Mouse (Mus musculus) midbrain, embryonic 10.5 days (tissue): ENCODE data around the gene Cldn20. TPM values are rescaled to one million over a fixed set of nuclear protein-coding genes. Genes with fewer than 3 reads are reported as not detected.

ENCODE experiments used
- DNase-seq: peaks from one replicate; pipeline ENCODE4 v3.0.0-alpha.2; 2017; ENCODE audit warnings: low spot score
- H3K27ac ChIP-seq: fragments of 300-500 bp; sonication (generic); replicated peaks from 2 replicates; pipeline ENCODE4 v1.5.1; 2016; ENCODE audit warnings: mild to moderate bottlenecking
- H3K27me3 ChIP-seq: fragments of 300-500 bp; sonication (generic); 2 replicates; pipeline ENCODE4 v1.6.1; 2016; ENCODE audit warnings: low read depth, mild to moderate bottlenecking; ENCODE audit not compliant: poor library complexity, severe bottlenecking
- H3K36me3 ChIP-seq: fragments of 300-500 bp; sonication (generic); 2 replicates; pipeline ENCODE4 v1.6.1; 2016; ENCODE audit warnings: mild to moderate bottlenecking, moderate library complexity
- H3K4me1 ChIP-seq: fragments of 300-500 bp; sonication (generic); 2 replicates; pipeline ENCODE4 v1.6.1; 2016
- H3K4me3 ChIP-seq: fragments of 300-500 bp; sonication (generic); 2 replicates; pipeline ENCODE4 v1.5.1; 2016; ENCODE audit warnings: mild to moderate bottlenecking, moderate library complexity
- H3K9me3 ChIP-seq: fragments of 300-500 bp; sonication (generic); replicated peaks from 2 replicates; pipeline ENCODE4 v1.6.1; 2016; ENCODE audit warnings: mild to moderate bottlenecking
- WGBS: fragments of 180-500 bp; shearing (Covaris S2); methylation state at CpG from one replicate; pipeline ENCODE4 v1.1.7; 2016; 5-methylcytosine and 5-hydroxymethylcytosine counted together
- polyA plus RNA-seq: library from polyadenylated mRNA; unstranded; fragments of >200 nt; fragmentation: Nextera tagmentation; extraction: Ambion mirVana; gene quantifications from 2 replicates; pipeline ENCODE4 v1.2.1, GENCODE M21; 2016

Cldn20 gene
- 0.21 TPM in 1 of 2 replicates, not detected in the other for polyA plus RNA-seq

DNA sequence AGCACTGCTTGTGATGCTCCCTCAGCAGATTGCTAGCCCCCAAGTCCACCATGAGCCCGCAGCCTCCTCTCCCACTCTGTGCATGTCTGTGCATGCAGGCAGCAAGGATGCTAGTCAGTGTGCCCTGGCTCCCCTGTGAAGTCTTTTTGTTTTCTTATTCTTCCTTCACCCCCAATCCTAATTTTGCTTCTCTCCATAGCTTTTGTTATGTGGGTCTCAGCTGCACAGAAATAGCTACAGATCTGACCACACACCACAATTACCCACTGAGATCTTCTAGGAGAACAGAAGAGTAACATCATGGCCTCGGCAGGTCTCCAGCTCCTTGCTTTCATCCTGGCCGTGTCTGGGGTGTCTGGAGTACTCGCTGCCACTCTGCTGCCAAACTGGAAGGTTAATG, at the start of gene Cldn20:
Gene Cldn20 (plus strand): TSS at position 301 of the 400 bp plus-strand sequence.
- 86% methylated on average over 4 of the region's 4 CpGs for WGBS
- peaks cover 13% of the 10 kb centered on the region; the same call in 1 of the 2 replicates for H3K36me3 ChIP-seq
- H3K9me3 ChIP-seq: no peaks in the 10 kb centered on the region
- H3K4me1 ChIP-seq: no peaks in the 10 kb centered on the region
- H3K27me3 ChIP-seq: no peaks in the 10 kb centered on the region
- H3K27ac ChIP-seq: no peak within 1 kb of the TSS
- H3K4me3 ChIP-seq: no peak within 1 kb of the TSS
- no peak for DNase-seq

DNA sequence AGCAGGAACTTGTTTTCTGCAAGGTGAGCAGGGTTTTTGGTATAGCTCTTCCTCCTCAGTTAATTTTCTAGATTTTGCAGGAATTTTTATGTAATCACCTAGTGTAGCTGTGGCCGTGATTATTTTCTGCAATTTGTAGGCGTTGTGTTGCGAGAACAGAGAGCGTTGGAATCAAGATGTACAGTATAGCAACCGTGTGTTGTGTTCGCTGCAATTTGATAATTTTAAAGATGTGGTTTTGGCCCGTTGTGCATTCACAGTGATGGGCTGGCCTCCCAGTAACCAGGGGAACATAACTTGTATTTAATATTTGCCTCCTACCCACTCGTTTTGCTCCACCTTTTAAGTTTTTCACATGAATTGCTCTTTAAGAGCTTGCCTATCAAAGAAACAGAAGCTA, 49.3 kb upstream of the Cldn20 start:
- Histone ChIP-seq H3K36me3 (no peaks in the 10 kb centered on the region), H3K27ac (no peak overlapping the region), H3K9me3 (no peaks in the 10 kb centered on the region), H3K4me1 (no peaks in the 10 kb centered on the region), H3K4me3 (no peak overlapping the region), H3K27me3 (no peaks in the 10 kb centered on the region)
- no peak for DNase-seq
- WGBS: 91% methylated on average over 8 of the region's 8 CpGs

DNA sequence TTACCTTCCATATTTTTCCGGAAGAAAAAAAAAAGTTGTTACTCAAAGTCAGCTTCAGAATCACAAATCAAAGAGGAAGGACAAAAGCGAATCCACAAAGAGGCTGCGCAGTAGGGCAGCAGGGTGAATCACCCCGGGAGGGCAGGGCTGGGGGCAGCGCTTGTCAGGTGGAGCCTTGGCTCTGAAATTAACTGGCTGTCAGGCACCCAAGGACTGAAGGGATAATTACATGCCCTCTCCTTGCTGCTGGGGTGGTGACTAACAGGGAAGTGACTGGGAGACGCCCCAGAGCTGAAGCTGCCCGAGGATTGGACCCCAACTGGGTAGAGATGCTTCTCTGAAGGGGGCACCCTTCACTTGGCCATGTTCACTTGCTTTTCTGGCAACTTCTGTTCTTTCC, 46.5 kb upstream of the Cldn20 start:
- 68% methylated on average over 7 of the region's 7 CpGs for WGBS
- DNase-seq: no peak
- H3K4me3 ChIP-seq: no peak overlapping the region
- H3K36me3 ChIP-seq: no peaks in the 10 kb centered on the region
- no peak overlapping the region for H3K27ac ChIP-seq
- H3K9me3 ChIP-seq: no peaks in the 10 kb centered on the region
- H3K4me1 ChIP-seq: no peaks in the 10 kb centered on the region
- H3K27me3 ChIP-seq: no peaks in the 10 kb centered on the region

DNA sequence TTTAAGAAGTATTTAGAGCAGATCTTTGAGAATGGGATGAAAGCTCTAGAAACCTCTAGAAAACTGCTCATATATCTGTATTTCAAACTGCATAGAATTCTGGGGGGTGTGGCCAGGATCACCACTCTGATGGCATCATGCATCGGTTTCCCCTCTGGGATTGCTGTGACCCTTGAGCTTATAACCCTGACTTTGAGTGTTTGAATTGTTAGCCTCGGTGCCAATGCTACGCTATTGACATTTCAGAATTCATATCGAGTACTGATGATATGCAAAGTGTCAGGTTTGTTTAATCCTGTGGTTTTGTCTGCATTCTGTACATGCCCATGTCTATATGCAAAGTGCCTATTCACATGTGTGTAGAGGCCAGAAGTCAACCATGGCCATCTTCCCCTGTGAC, 45.1 kb upstream of the Cldn20 start:
- WGBS: 93% methylated on average over 4 of the region's 4 CpGs
- no peak for DNase-seq
- H3K27ac ChIP-seq: no peak overlapping the region
- no peaks in the 10 kb centered on the region for H3K9me3 ChIP-seq
- no peak overlapping the region for H3K4me3 ChIP-seq
- no peaks in the 10 kb centered on the region for H3K27me3 ChIP-seq
- H3K36me3 ChIP-seq: no peaks in the 10 kb centered on the region
- H3K4me1 ChIP-seq: no peaks in the 10 kb centered on the region

DNA sequence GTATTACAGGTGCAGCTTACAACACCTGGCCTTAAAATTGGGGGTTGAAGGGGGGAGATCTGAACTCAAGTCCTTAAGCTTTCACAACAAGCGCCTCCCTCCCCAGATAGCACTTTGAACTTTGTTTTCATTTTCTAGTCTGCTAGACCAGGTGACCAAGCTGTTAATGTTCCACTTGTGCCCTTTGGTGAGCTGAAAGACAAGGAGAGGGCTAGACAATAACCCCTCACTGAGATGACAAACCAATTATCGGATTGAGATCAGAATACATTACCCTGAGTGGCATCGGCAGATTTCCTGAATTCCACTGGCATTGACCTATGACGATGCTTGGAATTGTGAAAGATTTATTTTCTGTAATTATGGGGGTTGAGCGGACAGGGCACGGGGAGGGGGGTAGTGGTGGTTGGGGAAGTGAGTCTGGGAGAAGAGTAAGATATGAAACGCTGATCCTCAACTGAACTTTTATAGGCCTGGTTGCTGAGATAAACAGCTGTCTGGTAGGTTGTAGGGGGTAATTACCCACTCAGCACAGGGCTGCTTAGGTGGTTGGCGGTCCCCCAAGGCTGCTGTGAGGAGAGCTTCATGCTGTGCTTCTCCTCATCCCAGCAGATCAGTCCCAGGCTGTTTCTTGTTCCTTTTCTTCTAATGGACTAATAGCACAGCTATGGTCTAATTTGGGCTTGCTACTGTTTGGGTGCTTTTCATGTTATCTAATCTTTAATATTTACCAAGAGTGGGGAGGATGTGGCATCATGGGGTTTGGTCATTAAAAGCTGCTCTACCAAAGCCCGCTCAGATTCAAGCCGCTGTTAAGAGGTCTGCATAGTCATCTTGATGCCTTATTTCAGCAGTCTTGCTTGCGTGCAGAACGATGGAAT, 44.4 kb upstream of the Cldn20 start:
- Histone ChIP-seq H3K9me3 (no peaks in the 10 kb centered on the region), H3K27me3 (no peaks in the 10 kb centered on the region), H3K27ac (no peak overlapping the region), H3K4me3 (no peak overlapping the region), H3K36me3 (no peaks in the 10 kb centered on the region), H3K4me1 (no peaks in the 10 kb centered on the region)
- DNase-seq: no peak
- 82% methylated on average over 12 of the region's 12 CpGs for WGBS

DNA sequence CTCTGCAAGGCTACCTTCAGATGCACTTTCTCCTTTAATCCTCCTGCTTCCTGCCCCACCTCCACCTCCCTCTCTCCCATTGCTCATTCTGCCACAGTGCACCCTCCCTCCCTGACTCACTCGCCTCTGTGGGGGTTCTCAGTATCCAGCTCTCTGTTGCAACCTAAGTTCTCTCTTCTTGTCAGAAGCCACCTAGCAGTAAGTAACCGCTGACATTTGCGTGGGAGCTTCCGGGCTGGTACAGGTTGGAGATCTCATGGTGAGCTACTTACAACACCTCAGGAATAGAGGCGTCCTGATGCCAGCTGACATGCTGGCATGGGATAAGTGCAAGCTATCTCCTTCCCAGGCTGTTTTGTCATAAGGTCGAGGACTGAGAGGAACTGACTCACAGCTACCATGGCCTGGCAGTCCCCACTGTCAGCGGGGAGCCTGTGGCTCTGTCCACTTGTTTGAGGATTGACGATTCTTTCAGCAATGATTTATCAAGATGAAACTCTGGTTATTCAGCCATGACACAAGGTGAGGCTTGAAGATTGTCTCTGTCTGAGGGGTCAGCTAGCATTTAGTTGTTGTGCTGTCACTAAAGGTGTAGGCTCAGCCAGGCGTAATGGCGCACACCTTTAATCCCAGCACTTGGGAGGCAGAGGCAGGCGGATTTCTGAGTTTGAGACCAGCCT, 42.0 kb upstream of the Cldn20 start:
- H3K4me3 ChIP-seq: no peak overlapping the region
- no peaks in the 10 kb centered on the region for H3K9me3 ChIP-seq
- 87% methylated on average over 11 of the region's 11 CpGs for WGBS
- H3K27me3 ChIP-seq: no peaks in the 10 kb centered on the region
- H3K36me3 ChIP-seq: no peaks in the 10 kb centered on the region
- no peak for DNase-seq
- H3K27ac ChIP-seq: no peak overlapping the region
- no peaks in the 10 kb centered on the region for H3K4me1 ChIP-seq

DNA sequence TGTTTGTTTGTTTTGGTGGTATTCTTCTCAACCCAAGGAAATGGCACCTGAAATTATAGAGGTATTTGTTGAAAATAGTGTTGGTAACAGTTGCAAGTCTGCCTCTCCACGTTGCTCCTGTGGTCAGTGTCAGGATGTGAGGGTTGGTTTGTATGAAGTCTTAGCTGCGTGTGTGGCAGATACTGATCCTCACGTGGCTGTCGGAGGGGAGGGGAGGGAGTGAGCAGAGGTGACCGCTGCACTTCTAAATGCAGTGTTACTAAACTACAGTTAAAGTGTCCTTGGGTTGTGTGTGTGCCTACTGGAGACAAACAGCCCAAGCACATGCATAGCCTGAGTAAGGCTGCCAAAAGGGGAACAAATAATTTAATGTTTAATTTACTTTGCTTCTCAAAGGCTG, 41.3 kb upstream of the Cldn20 start:
- H3K36me3 ChIP-seq: no peaks in the 10 kb centered on the region
- H3K4me1 ChIP-seq: no peaks in the 10 kb centered on the region
- WGBS: 72% methylated on average over 5 of the region's 5 CpGs
- H3K9me3 ChIP-seq: no peaks in the 10 kb centered on the region
- DNase-seq: no peak
- H3K4me3 ChIP-seq: no peak overlapping the region
- H3K27ac ChIP-seq: no peak overlapping the region
- H3K27me3 ChIP-seq: no peaks in the 10 kb centered on the region

DNA sequence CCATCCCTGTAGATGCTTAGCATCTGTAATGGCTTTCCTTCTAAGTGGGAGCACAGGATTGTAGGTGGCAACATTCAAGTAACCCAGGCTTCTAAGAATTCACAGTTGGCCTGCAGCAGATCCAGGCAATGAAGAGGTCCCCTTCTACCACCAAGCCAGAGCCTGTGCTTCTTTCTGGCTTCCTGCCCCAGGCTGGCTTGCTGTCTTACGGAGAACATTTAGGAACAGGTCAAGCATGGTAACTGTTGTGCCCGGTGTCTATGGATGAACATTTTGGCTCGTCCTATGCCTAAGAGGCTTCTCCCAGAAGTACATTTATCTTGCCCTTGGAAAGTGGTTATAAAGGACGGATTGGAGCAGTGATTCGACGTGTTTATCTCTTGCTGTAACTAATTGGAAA, 40.7 kb upstream of the Cldn20 start:
- H3K4me1 ChIP-seq: no peaks in the 10 kb centered on the region
- 90% methylated on average over 6 of the region's 6 CpGs for WGBS
- no peaks in the 10 kb centered on the region for H3K9me3 ChIP-seq
- no peak overlapping the region for H3K27ac ChIP-seq
- no peak for DNase-seq
- H3K4me3 ChIP-seq: no peak overlapping the region
- H3K36me3 ChIP-seq: no peaks in the 10 kb centered on the region
- no peaks in the 10 kb centered on the region for H3K27me3 ChIP-seq

DNA sequence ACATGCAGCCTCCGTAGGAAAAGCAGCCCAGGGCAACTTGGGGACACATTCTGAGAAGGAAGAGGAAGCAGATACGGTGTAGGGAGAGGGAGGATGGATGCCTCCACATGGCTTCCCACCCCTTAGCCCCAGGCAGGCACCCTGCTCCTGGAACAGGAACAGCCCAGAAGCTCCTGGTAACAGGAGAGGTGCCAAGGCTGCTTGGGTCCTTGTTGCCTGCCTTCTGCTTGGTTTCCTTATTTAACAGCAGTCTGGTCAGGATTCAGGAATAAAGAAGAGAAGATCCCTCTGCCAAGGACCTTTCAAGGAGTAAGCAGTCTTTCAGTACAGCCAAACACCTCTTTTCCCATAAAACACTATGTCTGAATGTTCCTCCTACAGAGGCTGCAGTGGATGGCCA, 36.8 kb upstream of the Cldn20 start:
- no peaks in the 10 kb centered on the region for H3K36me3 ChIP-seq
- no peak for DNase-seq
- no peaks in the 10 kb centered on the region for H3K27me3 ChIP-seq
- H3K4me3 ChIP-seq: no peak overlapping the region
- no peaks in the 10 kb centered on the region for H3K4me1 ChIP-seq
- no peaks in the 10 kb centered on the region for H3K9me3 ChIP-seq
- 0 out of 2 replicates have a peak overlapping the region, but pooled peaks have one; percentile 17 for H3K27ac ChIP-seq
- WGBS: 79% methylated on average over 2 of the region's 2 CpGs

DNA sequence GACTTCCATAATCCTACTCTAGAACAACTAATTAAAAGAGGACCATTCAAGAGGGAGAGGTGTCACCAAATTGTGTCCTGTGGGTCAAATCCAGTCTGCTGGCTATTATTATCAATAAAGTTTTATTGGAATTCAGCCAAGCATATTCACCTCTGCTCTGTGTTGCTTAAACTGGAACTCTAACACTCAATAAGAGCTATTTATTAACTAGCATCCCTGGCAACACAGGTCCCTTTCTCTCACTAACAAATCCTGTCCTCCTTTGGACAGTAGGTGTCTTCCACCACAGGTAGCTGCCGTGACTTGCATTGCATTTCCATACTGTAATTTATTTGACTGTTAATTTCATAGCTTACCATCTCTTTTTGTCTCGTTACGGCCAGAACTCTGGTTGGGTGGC, 36.3 kb upstream of the Cldn20 start:
- Histone ChIP-seq H3K27ac (no peak overlapping the region), H3K9me3 (no peaks in the 10 kb centered on the region), H3K4me3 (no peak overlapping the region), H3K36me3 (no peaks in the 10 kb centered on the region), H3K27me3 (no peaks in the 10 kb centered on the region), H3K4me1 (no peaks in the 10 kb centered on the region)
- whole genome bisulfite sequencing: 90% methylated on average over 3 of the region's 3 CpGs
- no peak for DNase-seq

DNA sequence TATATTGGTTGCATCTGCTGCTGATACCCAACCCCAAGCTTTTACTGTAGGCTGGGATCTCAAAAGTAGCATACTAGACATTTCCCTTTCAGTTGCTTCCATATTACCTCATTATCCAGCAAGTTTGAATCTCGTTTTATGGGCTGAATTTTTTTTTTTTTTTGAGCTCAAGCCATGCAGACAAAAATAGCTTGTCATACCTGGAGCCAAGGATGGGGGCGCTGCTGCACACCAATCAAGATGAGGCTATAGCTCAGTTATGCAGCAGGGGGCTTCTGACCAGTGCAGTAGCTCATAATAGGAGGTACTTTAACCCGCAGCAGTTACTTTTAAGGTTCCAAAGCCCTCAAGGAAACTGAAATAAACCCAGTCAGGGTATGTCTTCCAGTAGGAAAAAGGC, 34.3 kb upstream of the Cldn20 start:
- Histone ChIP-seq H3K36me3 (no peaks in the 10 kb centered on the region), H3K4me3 (no peak overlapping the region), H3K27ac (no peak overlapping the region), H3K27me3 (no peaks in the 10 kb centered on the region), H3K4me1 (no peaks in the 10 kb centered on the region), H3K9me3 (no peaks in the 10 kb centered on the region)
- peak; percentile 48 for DNase-seq
- WGBS: 36% methylated on average over 3 of the region's 3 CpGs

DNA sequence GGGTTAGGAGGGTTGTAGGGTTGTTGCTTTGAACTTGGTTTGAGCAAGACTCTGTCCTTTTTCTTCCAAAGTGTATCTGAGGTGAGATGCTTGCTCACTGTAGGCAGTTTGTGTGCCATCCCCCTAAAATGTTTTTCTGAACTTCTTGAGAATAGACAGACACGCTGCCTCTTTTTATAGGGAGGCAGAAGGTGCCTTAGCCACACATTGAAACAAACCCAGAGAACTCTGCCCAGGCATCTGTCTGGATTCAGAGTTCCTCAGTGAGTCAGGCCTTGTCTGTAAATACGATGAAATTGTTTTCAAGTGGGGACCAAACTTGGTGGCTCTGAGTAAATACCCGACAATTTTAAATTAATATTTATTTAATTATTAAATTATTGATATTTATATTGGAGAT, 33.8 kb upstream of the Cldn20 start:
- no peak for DNase-seq
- Histone ChIP-seq H3K27me3 (no peaks in the 10 kb centered on the region), H3K9me3 (no peaks in the 10 kb centered on the region), H3K4me3 (no peak overlapping the region), H3K4me1 (no peaks in the 10 kb centered on the region), H3K27ac (no peak overlapping the region), H3K36me3 (no peaks in the 10 kb centered on the region)
- 90% methylated on average over 3 of the region's 3 CpGs for WGBS

DNA sequence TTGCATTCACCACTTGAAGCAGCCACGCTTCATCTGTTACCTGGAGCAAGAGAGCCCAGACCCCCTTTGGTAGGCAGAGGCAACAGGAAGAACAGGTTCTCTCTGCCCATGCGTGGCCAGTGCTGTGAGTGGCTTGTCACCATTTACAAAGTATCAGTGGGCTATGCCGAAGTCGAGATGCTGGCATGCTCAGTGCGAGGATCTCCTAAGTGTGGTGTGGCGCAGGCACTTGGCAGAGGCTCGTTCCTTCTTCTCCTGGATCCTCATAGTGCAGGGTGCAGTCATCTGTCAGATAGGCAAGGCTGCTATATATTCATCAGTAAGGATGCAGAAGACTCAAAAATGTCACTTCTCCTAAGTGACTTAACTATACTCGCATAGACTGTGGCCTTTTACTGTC, 32.9 kb upstream of the Cldn20 start:
- 92% methylated on average over 8 of the region's 8 CpGs for WGBS
- Histone ChIP-seq H3K4me3 (no peak overlapping the region), H3K9me3 (no peaks in the 10 kb centered on the region), H3K36me3 (no peaks in the 10 kb centered on the region), H3K27ac (no peak overlapping the region), H3K27me3 (no peaks in the 10 kb centered on the region), H3K4me1 (no peaks in the 10 kb centered on the region)
- DNase-seq: no peak
